Mouse (Mus musculus) heart, postnatal 14 days (tissue): ENCODE measurements at regions not wholly inside any gene's neighbourhood (a gene's known extent, or its start where the extent isn't known, plus 50 kb on each side); places are given as distances from the start of the nearest gene placed in this dataset.

Experiments used
- DNase-seq, 2 experiments: peaks; one replicate each; pipeline ENCODE4 v3.0.0; 2021 to 2022
- intact Hi-C: fragments of 180-260 bp; cut with DNase I; formaldehyde crosslinking; loops from one replicate; pipeline ENCODE4 v1.15.1; 2025

- intact Hi-C loops = no loop called here
- DNase-seq = no peak
Observed at GRCm38 (mm10) chr2:114822657-114823056, 167.9 kb upstream of the Dph6 start.

- no peak for DNase-seq
- intact Hi-C loops = no loop called here
Observed at GRCm38 (mm10) chr2:114828192-114828591, 173.4 kb upstream of the Dph6 start.

GRCm38 (mm10) chr2:114835694-114836093 lies 180.9 kb upstream of the Dph6 start:
- DNase-seq = no peak
- intact Hi-C loops = no loop called here

GRCm38 (mm10) chr2:114843696-114844388 lies 189.1 kb upstream of the Dph6 start:
- intact Hi-C loops = no loop called here
- no peak for DNase-seq

- intact Hi-C loops = no loop called here
- no peak for DNase-seq
Observed at GRCm38 (mm10) chr2:114844389-114844771, 189.6 kb upstream of the Dph6 start.

- intact Hi-C loops = no loop called here
- DNase-seq = no peak
Observed at GRCm38 (mm10) chr2:114848439-114848838, 193.7 kb upstream of the Dph6 start.

GRCm38 (mm10) chr2:114848914-114849313 lies 194.2 kb upstream of the Dph6 start:
- intact Hi-C loops = no loop called here
- no peak for DNase-seq

- intact Hi-C loops = loop anchor here (5.0 to 10.0 kb wide), 4 partner anchors 232 to 1248 kb away; no protein-coding TSS in a partner anchor
- peak; percentile 61 to 82 for DNase-seq
Observed at GRCm38 (mm10) chr2:114853715-114854530, 199.2 kb upstream of the Dph6 start.

GRCm38 (mm10) chr2:114872272-114872671 lies 217.5 kb upstream of the Dph6 start:
- intact Hi-C loops = no loop called here
- no peak for DNase-seq

GRCm38 (mm10) chr2:114873090-114873489 lies 218.3 kb upstream of the Dph6 start:
- intact Hi-C loops = no loop called here

GRCm38 (mm10) chr2:114879084-114879483 lies 224.3 kb upstream of the Dph6 start:
- no peak for DNase-seq
- intact Hi-C loops = no loop called here

More at GRCm38 (mm10) chr2:114873090-114873489, 218.3 kb upstream of the Dph6 start:
- no peak for DNase-seq

- DNase-seq = no peak
- intact Hi-C loops = no loop called here
Observed at GRCm38 (mm10) chr2:114879784-114880183, 225.0 kb upstream of the Dph6 start.

- intact Hi-C loops = no loop called here
- DNase-seq = no peak
Observed at GRCm38 (mm10) chr2:114885734-114886260, 231.0 kb upstream of the Dph6 start.

- intact Hi-C loops = no loop called here
- DNase-seq = no peak
Observed at GRCm38 (mm10) chr2:114898812-114899211, 244.0 kb upstream of the Dph6 start.

- intact Hi-C loops = no loop called here
- no peak for DNase-seq
Observed at GRCm38 (mm10) chr2:114911845-114912500, 257.2 kb upstream of the Dph6 start.

GRCm38 (mm10) chr2:114915025-114915690 lies 260.4 kb upstream of the Dph6 start:
- intact Hi-C loops = no loop called here
- DNase-seq = peak in 1 of 2 experiments; percentile 3

- intact Hi-C loops = no loop called here
- DNase-seq = no peak
Observed at GRCm38 (mm10) chr2:114918420-114919332, 263.9 kb upstream of the Dph6 start.

GRCm38 (mm10) chr2:114923911-114924310 lies 269.1 kb upstream of the Dph6 start:
- intact Hi-C loops = no loop called here
- no peak for DNase-seq

- intact Hi-C loops = no loop called here
- DNase-seq = no peak
Observed at GRCm38 (mm10) chr2:114935436-114935835, 280.7 kb upstream of the Dph6 start.
